Mouse (Mus musculus) right cerebral cortex, postnatal 4 days (tissue): ENCODE measurements around the gene Postn.

ENCODE experiments used
- DNase-seq: peaks from one replicate; pipeline ENCODE4 v3.0.0-alpha.2; 2022

The Postn gene

GRCm38 (mm10) chr3:54420189-54420928 lies 59.5 kb downstream of the Postn start:
- no peak for DNase-seq

GRCm38 (mm10) chr3:54420983-54421382 lies 60.1 kb downstream of the Postn start:
- no peak for DNase-seq

- no peak for DNase-seq
Observed at GRCm38 (mm10) chr3:54421666-54422065, 60.8 kb downstream of the Postn start.

- DNase-seq = no peak
Observed at GRCm38 (mm10) chr3:54424146-54424545, 63.2 kb downstream of the Postn start.

- DNase-seq = no peak
Observed at GRCm38 (mm10) chr3:54431663-54432062, 70.8 kb downstream of the Postn start.

- DNase-seq = no peak
Observed at GRCm38 (mm10) chr3:54432167-54432566, 71.3 kb downstream of the Postn start.

GRCm38 (mm10) chr3:54432605-54433004 lies 71.7 kb downstream of the Postn start:
- no peak for DNase-seq

GRCm38 (mm10) chr3:54434571-54434970 lies 73.7 kb downstream of the Postn start:
- no peak for DNase-seq

GRCm38 (mm10) chr3:54436373-54436964 lies 75.6 kb downstream of the Postn start:
- DNase-seq = no peak
